Mouse (Mus musculus) right cerebral cortex, postnatal 4 days (tissue): ENCODE results near the gene Cdc26.

Experiments
- DNase-seq: peaks from one replicate; pipeline ENCODE4 v3.0.0-alpha.2; 2022

The Cdc26 gene

GRCm38 (mm10) chr4:62360805-62361455 lies 47.5 kb downstream of the Cdc26 start:
- DNase-seq = no peak

- peak; percentile 95 for DNase-seq
Observed at GRCm38 (mm10) chr4:62360088-62360804, 48.2 kb downstream of the Cdc26 start, which contains the start of the genes Fkbp15 and Slc31a1. Fkbp15 (minus strand) TSS chr4:62360548. Slc31a1 (plus strand) TSS chr4:62360727.

GRCm38 (mm10) chr4:62359256-62359775 lies 49.1 kb downstream of the Cdc26 start:
- DNase-seq = no peak

GRCm38 (mm10) chr4:62357631-62358148 lies 50.8 kb downstream of the Cdc26 start:
- no peak for DNase-seq

DNA sequence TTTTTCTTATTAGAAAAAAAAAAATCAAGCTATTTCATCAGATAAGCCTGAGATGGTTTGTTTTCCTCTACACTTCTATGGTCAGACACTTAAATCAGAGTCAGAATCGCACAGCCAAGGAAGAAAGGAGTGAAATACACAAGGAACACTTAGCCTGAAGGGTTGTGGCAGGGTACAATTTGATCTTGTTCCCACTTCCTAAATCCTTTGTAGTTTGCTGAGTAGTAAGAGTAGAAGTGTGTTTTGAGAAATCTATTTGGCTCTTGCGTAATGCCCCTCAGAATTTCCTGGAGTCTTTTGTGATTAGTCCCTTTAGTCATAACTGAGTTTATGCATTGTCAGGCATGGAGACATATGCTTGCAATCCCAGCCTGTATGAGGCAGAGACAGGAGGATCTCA lies 59.1 kb downstream of the Cdc26 start:
- no peak for DNase-seq

DNA sequence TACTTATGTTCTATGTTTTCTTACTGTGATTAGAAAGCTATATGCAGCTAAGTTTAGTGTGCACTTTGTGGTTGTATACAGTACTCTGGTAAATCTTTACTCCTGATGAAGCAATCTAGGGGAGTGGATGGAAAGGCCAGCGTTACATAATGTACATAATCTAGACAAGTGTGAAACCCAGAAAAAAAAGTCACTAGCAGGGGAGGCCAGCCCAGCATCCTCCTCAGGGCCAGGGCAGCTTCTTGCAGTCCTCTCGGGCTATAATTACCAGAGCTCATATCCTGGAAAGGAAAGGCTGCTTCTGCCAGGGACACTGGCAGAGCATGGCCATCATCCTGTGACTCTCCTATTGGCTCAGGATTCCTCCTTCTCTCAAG lies 60.1 kb downstream of the Cdc26 start:
- no peak for DNase-seq

GRCm38 (mm10) chr4:62347605-62348328 lies 60.7 kb downstream of the Cdc26 start:
- DNase-seq = no peak

- DNase-seq = no peak
Observed at GRCm38 (mm10) chr4:62345827-62346226, 62.6 kb downstream of the Cdc26 start.

DNA sequence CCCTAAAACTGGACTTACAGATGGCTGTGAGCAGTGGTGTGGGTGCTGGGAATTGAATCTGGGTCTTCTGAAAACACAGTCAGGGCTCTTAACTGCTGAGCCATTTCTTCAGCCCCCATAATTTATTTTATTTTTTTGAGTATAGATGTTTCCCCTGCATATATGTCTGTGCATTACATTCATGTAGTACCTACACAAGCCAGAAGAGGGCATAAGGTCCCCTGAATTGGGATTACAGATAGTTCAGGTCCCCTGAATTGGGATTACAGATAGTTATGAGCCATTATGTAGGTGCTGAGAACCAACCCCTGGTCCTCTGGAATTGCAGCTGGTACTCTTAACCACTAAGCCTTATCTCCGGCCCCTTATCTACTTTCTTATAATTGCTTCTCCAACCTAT lies 64.4 kb downstream of the Cdc26 start:
- DNase-seq = no peak

- DNase-seq = no peak
Observed at GRCm38 (mm10) chr4:62338536-62338935, 69.9 kb downstream of the Cdc26 start.
